Mouse (Mus musculus): ENCODE data around the gene Csf2rb.

Csf2rb gene

GRCm38 (mm10) chr15:78380208-78380607 is 54.7 kb downstream of the Csf2rb start:
- DNase-seq = no peak

- DNase-seq = peak; percentile 91
Measured at GRCm38 (mm10) chr15:78380741-78381140, 55.2 kb downstream of the Csf2rb start.

GRCm38 (mm10) chr15:78382115-78382514 is 56.6 kb downstream of the Csf2rb start:
- peak; percentile 72 for DNase-seq

GRCm38 (mm10) chr15:78383450-78384219 is 58.1 kb downstream of the Csf2rb start:
- no peak for DNase-seq

- no peak for DNase-seq
Measured at GRCm38 (mm10) chr15:78384220-78385116, 58.9 kb downstream of the Csf2rb start.

- no peak for DNase-seq
Measured at GRCm38 (mm10) chr15:78385564-78385963, 60.0 kb downstream of the Csf2rb start.

- DNase-seq = no peak
Measured at GRCm38 (mm10) chr15:78390855-78391254, 65.3 kb downstream of the Csf2rb start.

- no peak for DNase-seq
Measured at GRCm38 (mm10) chr15:78395478-78395962, 70.0 kb downstream of the Csf2rb start, which contains the start of gene Tex33. Gene Tex33 (minus strand): TSS chr15:78395912.

- DNase-seq = peak; percentile 29
Measured at GRCm38 (mm10) chr15:78401345-78401744, 75.8 kb downstream of the Csf2rb start.

- DNase-seq = no peak
Measured at GRCm38 (mm10) chr15:78401921-78402320, 76.4 kb downstream of the Csf2rb start.

- no peak for DNase-seq
Measured at GRCm38 (mm10) chr15:78402423-78402822, 76.9 kb downstream of the Csf2rb start.

GRCm38 (mm10) chr15:78403301-78403741 is 77.8 kb downstream of the Csf2rb start:
- no peak for DNase-seq

Measured in retina, postnatal 1 day (tissue).